Mouse (Mus musculus) megakaryocyte, embryonic 14.5 days (primary cell): ENCODE measurements around the gene Them7.

Source experiments
- FLI1 ChIP-seq: IDR thresholded peaks from 2 replicates; pipeline ENCODE4 v1.6.1; 2012; ENCODE audit warnings: low read length, inconsistent platforms, mixed read lengths
- GATA1 ChIP-seq: IDR thresholded peaks from 3 replicates; pipeline ENCODE4 v1.6.1; 2012; ENCODE audit warnings: mixed read lengths, low read length, inconsistent platforms, borderline replicate concordance

DNA sequence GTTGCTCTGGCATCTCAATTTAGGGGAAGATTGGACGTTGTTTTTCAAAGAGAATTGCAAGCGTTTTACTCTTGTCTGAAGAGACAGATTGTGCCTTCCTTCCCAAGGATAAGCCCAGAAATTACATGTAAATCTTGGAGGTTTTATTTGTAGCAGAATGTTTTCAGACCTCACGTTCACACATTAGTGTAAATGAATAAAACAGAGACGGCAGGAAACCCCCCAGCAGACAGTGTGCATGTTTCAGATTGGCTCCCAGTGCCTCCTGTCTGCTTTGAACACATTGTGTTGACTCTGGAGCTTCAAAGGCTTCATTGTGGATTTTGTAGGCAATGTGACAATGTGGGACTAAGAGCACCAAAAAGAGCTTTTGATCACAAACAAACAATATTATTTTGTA lies 60.7 kb downstream of the Them7 start:
- TF ChIP-seq GATA1: no peak
- no peak for TF ChIP-seq FLI1
